Mouse (Mus musculus) gastrocnemius, adult 18-20 months (tissue): Measurements from ENCODE around the gene Tns2. TPM values are rescaled to one million over a fixed set of nuclear protein-coding genes. Genes with fewer than 3 reads are reported as not detected.
A peak's percentile ranks its signal among the peaks of the same experiment; 100 is the strongest.
"Not testable (repeated sequence)": the region's sequence is repeated elsewhere in the genome, so short reads cannot be mapped to it uniquely, and the experiment has no call there.

Experiments used
- DNase-seq: peaks from one replicate; pipeline ENCODE4 v3.0.0; 2021; ENCODE audit warnings: low spot score
- total RNA-seq, 2 experiments: library from RNA; stranded (reverse); gene quantifications; 2 replicates each; pipeline ENCODE4 v1.2.3; 2021

The Tns2 gene
- total RNA-seq, 2 experiments from 2014 or later = 31.3 to 31.6 TPM

DNA sequence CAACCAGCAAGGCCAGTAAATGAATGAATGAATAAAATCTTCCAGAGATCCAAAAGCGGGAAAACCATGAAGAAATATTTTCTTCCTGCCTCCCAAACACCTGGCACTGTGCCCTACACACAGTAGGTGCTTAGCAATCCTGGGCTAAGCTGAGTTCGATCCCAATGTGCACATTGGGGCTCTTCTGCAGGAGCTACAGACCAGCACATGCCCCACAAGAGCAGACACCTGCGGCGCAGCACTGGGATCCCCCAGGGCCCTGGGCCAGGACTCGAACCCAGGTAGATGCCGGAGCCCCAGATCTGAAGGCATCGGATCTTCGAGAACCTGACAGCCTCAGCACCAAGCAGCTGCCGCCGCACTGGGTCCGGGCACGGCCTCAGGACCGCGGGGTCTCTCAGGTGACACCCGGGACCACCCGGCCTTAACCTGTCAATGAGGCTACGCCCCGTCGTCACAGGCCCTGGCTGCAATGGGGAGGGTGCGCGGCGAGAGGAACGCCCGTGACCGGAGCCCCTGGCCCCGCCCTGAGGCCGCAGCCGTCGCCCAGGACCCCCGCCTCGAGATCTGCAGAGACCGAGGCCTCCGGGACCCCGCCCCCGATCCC, 35.4 kb downstream of the Tns2 start:
- no peak for DNase-seq

DNA sequence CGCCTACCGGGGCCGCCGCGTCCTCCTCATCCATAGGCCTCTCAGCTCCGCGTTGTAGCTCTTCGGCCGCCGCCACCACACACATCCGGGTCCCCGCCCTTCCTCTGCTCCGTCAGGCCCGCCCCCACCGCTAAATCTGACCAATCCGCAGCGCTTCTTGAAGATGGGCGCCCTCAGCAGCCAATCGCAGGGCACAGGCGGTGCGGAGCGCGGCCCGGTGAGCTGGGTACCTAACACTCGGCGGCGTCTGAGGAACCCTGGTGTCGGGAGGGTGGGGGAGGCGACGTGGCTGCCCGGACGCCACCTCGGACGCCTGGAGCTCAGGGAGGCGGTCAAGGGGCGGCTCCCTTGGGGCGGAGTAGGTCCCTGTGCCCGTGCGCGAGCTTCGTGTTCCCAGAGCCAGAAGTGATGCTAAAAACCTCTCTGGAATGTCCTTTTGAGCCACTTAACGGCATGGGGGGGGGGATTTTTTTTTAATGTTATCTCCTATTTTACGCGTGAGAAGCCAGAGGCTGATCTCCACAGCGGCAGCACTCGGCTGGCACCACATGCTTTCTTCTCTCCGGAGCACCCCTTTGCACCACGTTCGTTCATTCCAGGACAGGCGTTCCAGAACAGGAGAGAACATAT, 36.0 kb downstream of the Tns2 start, which contains the start of gene Spryd3:
Gene Spryd3, minus strand, starts transcription at position 106 of the 630 bp plus-strand sequence.
- DNase-seq = peak; percentile 97

DNA sequence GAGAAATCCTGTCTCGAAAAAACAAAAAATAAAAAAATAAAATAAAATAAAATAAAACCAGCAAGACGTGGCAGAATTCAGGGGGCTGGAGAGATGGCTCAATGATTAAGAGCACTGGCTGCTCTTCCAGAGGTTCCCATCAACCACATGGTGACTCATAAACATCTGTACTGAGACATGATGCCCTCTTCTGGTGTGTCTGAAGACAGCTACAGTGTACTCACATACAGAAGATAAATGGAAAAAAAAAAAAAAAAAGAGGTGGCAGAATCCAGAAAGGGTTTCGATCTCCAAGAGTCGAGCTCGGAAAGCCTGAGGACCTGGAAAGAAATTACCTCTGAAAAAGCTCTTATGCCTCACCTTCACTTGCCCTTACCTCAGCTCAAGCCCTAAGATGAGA, 40.9 kb downstream of the Tns2 start:
- no peak for DNase-seq

- DNase-seq = peak; percentile 67
These were observed 43.0 kb downstream of the Tns2 start for GRCm38 (mm10) chr15:102142914-102143912.

GRCm38 (mm10) chr15:102144274-102144711, 44.1 kb downstream of the Tns2 start, which contains the start of gene Igfbp6:
Gene Igfbp6, plus strand, starts transcription at chr15:102144362.
- peak; percentile 57 for DNase-seq

- DNase-seq = no peak
These were observed 44.5 kb downstream of the Tns2 start for GRCm38 (mm10) chr15:102144726-102145125.

- peak; percentile 75 for DNase-seq
These were observed 45.1 kb downstream of the Tns2 start for GRCm38 (mm10) chr15:102145330-102145729.

DNA sequence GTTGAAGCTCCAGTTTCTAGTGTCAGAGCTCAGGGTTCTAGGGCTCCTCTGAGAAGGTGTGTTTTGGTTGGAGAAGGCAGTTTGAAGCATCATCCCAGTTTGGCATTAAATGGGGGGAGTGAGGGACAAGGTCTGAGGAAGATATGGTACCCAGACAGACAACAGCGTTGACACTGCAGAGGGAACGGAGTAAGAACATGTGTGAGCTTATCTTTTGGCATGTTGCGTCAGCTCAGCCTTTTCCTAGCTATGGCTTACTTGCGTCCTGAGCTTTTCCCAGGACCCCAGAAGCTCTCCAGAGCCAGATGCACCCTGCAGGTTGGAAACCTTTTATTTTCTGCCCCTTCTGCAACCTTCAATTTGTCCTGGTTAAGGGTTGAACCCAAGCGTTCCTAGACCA, 45.9 kb downstream of the Tns2 start:
- no peak for DNase-seq

DNA sequence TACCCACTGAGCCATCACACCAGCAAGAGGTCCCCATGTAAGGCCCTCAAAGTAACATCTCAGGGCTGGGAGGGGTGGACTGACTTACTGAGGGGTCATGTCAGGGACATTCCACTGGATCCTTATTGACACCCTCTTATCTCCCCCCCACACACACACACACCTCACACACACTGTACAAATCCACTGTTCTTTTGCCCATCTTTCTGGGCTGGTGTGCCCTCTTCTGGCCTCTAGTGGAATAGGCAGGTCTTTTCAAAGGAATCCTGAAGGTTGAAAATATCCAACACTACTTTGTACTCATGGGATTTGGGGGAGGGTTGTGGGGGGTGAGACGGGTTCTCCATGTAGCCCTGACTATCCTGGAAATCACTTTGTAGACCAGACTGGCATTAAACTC, 46.7 kb downstream of the Tns2 start:
- DNase-seq = peak; percentile 45

GRCm38 (mm10) chr15:102147674-102148402, 47.6 kb downstream of the Tns2 start:
- DNase-seq = no peak

DNA sequence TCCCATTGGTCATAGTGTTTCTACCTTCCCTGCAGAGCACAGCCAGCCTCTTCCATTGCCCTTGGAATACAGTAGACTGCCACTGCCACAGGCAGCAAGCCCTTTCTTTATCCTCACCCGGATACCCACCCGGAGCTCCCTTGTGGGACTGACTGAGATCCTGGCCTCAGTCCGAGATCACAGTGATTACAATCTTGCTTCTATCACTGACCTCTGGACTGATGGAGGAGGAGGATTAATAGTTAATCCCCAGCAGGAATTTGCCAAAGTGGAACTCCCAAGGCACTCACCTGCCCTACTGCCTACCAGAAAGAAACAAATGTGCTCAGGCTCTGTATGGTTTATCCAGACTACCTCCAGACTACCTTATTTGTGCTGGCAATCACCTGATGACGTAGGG, 49.3 kb downstream of the Tns2 start:
- no peak for DNase-seq

- no peak for DNase-seq
These were observed 50.3 kb downstream of the Tns2 start, which contains the start of gene Soat2 for GRCm38 (mm10) chr15:102150301-102151135. Gene Soat2, plus strand, starts transcription at chr15:102150526.

DNA sequence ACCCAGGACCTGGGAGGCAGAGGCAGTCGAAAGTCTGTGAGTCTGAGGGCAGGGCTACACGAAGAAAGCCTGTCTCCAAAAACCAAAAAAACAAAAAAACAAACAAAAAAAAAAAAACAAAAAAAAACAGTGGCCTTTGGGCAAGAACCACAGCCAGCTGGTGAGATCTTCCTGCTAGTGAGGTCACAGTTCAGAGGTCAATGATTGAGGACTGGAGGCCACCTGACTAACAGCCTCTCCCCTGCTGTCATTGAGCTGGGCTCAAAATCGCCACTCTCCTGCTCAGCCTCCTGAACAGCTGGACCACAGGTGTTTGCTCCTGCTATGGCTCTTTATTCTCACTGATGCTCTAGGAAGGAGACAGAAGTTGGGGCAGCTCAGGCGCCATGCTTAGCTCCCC, 52.4 kb downstream of the Tns2 start:
- no peak for DNase-seq

- DNase-seq = not testable (repeated sequence)
These were observed 54.8 kb downstream of the Tns2 start for GRCm38 (mm10) chr15:102155006-102155405.

GRCm38 (mm10) chr15:102156836-102157235, 56.6 kb downstream of the Tns2 start:
- DNase-seq = no peak

DNA sequence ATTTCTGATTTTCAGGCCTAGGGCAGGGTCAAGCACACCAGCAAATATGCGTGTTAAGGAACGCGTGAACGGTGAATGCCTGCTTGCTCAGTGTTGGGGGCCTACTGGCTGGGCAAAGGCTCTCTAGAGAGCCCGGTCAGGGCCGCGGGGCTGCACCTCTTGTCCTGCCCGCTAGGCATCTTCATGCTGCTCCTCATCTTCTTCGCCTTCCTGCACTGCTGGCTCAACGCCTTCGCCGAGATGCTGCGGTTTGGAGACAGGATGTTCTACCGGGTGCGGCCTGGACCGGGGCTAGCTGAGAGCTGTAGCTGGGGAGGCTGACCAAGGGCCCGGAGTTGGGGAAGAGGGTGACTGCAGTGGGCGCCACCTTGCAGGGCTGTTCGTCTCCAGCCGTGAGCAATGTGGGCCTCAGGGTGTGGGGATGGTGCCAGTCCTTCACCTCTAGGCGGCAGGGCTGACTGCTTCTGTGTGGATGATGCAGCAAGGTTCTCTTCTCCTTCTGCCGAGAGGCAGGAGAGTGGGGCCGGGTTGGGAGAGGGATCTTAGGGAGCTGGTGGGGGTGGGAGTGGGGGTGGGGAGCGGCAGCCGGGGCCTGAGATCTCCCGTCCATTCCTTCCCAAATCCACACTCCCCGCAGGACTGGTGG, 60.3 kb downstream of the Tns2 start:
- DNase-seq = no peak

- DNase-seq = no peak
These were observed 63.9 kb downstream of the Tns2 start for GRCm38 (mm10) chr15:102163900-102164693.

- DNase-seq = no peak
These were observed 65.4 kb downstream of the Tns2 start for GRCm38 (mm10) chr15:102165468-102166100.
